Mouse (Mus musculus) frontal cortex, postnatal 36 days (tissue): ENCODE results near the gene Vps13c.

ENCODE experiments used
- DNase-seq, 2 experiments: peaks; one replicate each; pipeline ENCODE4 v3.0.0; 2022; ENCODE audit warnings: low spot score in 2 of 2

The Vps13c gene

DNA sequence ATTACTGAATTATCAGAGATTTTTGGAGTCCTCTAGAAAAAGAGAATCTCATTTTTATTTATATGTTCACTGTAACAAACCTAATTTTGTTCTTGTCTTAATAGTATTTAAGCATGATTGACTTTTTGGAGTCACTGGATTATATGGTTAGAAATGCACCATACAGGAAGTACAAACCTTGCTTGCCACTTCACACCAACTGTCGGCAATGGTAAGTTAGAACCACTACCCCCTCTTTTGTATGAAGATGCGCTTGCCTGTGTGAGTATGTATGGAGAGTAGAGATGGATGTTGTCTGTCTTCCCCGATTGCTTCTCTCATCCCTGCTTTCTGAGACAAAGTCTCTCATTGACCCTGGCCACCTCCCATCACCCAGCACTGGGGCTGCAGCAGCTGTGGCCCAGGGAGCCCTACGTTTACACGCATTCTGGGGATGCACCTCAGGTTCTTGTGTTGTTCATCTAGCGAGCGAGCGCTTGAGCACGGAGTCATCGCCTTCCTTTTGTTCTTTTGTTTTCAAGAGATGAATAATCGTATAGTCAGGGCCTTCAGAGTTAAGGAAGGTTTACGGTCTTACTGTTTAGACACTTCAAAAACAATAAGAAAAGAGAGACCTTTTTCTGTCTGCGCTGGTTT is 43.3 kb downstream of the Vps13c start:
- no peak for DNase-seq

- no peak for DNase-seq
These were observed 43.9 kb downstream of the Vps13c start for GRCm38 (mm10) chr9:67884095-67884494.

DNA sequence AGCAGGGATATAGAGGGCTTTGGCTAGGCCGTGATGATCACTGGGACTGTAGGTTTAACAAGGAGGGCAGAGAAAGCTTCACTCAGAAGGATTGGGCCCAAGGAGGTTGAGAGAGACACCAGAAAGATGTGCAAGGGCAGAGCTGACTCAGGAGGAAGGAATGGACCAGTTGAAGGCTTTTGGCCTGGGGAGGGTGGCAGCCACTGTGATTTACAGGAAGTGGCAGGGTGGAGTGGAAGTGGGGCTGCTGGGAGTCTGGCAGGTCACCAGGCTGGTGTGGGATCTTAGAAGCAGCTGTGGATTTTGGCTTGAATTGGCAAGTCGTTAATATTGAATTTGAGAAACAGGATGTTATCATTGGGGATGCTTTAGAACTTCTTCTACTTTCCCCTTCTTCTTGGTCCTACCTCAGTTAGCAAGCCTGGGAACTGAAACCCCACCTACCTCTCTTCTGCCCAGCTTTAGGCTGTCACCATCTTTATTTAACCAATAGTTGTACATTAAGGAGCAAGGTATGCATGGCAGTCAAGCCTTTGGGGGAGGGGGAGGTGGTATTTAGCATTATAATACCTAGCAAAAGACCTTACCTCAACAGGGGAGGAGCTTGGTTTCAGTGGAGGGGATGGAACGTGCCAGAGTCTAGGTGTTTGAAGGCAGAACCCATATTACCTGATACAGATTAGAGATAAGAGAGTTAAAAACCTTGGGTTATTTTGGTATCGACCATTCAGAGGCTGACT is 47.0 kb downstream of the Vps13c start:
- no peak for DNase-seq

GRCm38 (mm10) chr9:67893474-67893873 is 53.3 kb downstream of the Vps13c start:
- peak in 1 of 2 experiments; percentile 17 for DNase-seq

DNA sequence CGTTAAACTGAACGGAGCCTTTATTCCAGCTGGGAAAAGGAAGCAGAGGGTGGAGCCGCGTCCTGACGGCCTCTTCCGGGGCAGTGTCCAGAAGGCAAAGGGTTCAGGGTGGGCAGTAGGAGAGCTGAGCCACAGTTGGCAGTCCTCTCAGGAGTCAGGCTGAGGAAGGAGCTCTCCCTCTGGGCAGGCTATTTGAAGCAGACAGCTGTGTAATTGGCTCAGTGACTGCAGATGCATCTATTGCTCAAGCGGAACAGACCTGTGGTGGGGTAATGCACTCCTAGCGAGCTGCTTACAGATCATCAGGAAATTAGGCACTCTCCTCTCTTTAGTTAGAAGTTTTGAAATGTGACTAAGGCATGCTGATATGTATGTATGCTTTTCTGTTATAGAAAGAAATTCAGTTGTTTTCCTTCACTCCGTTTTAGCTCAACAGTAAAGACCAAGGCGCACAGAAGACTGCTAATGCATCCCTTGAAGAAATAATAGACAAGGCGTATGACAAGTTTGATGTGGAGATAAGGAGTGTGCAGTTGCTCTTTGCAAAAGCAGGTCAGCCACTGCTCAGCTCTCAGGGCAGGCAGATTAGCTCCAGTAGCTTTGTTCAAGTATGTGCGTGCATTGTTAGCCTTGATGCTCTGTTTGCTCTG is 56.6 kb downstream of the Vps13c start:
- DNase-seq, result no peak

DNA sequence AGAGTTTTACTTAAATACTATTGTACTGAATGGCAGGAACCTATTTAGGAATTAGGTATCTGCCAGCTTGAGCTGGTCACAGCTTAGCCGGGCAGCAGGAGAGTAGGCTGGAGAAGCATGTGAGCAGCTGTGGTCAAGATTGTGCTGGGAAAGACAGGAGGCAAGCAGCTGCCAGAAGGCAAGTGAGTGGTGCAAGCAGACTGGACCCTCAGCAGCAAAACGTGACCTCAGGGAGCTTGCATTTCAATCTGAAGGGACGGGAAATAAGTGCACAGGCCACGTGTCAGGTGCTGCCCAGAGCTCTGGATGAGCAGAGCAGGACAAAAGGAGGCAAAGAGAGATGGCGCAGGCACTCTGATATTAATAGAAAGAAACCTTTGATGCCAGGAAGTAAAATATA is 60.2 kb downstream of the Vps13c start:
- DNase-seq, result no peak

DNA sequence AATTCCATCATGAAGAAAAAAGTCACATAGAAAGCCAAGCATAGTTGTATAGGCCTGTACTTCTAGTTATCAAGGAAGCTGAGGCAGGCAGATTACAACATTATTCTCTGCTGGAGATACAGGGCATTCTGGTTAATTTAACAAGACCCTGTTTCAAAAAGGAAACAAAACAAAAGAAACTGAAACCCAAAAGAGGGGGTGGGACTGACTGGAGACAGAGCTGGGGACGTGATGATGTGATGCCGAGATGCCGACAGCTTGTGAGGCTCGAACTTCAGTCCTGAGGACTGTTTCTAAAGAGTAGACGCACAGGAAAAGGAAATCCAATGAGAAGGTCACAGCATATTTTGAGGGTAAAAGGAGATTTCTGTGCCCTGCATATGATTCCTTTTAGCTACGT is 64.2 kb downstream of the Vps13c start:
- no peak for DNase-seq

DNA sequence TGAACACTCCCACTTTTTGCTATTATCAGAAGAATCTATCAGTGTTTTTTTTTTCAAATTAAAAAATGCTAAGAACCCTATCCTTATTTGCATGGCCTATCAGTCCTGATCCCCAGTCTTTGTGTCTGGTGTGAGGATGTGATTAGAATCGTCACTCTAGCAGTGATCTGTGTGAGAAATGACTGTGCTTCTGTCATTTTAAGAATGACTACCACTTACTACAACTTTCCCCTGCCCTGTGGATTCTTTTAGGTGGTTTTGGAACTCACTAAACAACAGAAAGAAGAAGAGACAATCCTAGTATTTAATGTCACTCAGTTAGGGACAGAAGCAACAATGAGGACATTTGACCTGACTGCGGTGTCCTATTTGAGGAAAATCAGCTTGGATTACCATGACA is 65.3 kb downstream of the Vps13c start:
- DNase-seq, result no peak

- DNase-seq, result no peak
These were observed 74.5 kb downstream of the Vps13c start for GRCm38 (mm10) chr9:67914681-67915080.

GRCm38 (mm10) chr9:67922350-67922749 is 82.2 kb downstream of the Vps13c start:
- no peak for DNase-seq

DNA sequence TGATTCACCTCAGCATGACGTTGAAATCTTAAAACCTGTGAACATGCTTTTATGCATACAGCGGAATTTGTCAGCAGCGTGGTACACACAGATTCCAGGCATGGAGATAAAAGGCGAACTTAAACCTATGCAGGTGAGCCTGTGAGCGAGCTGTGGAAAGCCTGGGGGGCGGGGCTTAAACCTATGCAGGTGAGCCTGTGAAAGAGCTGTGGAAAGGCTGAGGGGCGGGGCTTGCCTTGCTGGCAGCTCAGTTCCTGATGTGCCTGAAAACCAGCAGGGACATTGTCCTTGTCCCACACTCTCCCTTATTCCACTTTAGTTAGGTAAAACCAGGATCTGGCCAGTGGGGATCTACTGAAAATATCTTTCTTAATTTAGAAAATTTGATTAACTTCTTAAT is 90.4 kb downstream of the Vps13c start:
- DNase-seq, result no peak

- no peak for DNase-seq
These were observed 97.1 kb downstream of the Vps13c start for GRCm38 (mm10) chr9:67937286-67937685.

DNA sequence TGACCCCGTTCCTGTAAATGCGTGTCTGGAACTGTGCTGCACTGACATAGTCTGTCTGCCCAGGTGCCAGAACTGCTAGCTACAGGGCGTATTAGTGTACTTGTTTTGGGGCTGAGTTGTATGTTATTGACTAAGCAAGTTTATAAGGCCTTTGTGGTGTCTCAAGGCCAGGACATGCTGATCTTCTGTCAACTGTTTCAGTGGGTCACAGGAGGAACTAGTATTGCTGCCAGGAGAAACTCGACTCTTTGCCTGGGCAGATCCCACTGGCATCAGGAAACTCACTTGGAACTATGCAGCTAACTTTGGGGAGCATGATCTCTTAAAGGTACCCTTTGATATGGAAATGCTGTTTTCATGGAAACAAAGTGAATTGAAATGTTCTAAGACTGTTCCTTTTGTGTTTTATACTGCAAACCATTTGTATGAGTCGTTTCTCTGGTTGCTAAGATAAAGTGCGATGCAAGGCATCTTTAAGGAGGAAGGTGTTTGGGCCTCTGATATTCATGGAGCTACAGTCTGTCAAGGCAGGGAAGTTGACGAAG is 115.3 kb downstream of the Vps13c start:
- no peak for DNase-seq

- DNase-seq, result no peak
These were observed 121.8 kb downstream of the Vps13c start for GRCm38 (mm10) chr9:67961953-67962352.

- DNase-seq, result no peak
These were observed 125.7 kb downstream of the Vps13c start for GRCm38 (mm10) chr9:67965889-67966288.

DNA sequence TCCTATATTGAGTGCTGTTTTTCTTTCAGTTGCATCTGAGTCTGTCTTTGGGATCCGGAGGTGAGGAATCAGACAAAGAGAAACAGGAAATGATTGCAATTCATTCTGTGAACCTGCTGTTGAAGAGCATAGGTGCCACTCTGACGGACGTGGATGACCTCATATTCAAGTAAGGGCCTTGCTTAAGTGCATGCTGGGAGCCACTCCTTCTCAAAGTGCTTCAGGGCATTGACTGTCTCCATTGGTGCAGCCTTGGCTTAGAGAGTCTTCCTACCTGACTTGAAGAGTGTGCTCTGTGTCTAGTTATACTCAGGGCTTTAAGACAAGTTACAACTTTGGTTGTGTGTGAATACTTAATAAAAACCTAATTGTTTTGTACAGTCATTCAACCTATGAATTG is 126.8 kb downstream of the Vps13c start:
- no peak for DNase-seq

DNA sequence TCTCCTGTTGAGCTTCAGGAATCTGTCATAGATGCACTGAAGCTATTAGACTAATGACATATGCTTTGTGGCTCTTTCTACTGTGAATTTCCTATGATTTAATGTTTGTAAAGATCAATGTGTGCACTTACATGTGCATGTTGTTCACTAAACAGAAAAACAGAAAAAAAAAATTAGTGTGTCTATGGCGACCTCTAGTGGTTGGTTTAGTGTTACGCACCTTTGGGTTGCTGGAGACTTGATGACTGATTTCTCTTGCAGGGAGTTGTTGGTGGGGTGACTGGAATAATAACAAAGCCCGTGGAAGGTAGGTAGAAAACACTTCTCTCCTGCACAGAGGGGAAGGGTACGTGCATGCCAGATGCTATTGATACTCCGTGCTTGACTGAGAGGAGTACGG is 133.3 kb downstream of the Vps13c start:
- DNase-seq, result no peak

DNA sequence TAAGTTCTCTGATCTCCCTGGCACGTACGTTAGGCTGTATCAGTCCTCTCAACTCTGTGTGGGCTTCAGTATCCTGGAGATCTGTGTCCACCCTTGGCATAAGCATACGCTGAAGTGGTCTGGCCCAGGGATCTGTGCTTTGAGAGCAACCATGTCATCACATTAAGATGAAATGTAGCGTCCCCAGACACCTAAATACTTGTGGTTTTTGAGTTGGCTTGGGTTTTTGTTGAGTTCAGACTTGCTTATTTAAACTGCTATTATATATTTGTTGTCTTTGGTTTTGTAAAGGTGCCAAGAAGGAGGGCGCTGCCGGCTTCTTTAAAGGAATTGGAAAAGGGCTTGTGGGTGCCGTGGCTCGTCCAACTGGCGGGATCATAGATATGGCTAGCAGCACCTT is 135.3 kb downstream of the Vps13c start:
- DNase-seq, result no peak

DNA sequence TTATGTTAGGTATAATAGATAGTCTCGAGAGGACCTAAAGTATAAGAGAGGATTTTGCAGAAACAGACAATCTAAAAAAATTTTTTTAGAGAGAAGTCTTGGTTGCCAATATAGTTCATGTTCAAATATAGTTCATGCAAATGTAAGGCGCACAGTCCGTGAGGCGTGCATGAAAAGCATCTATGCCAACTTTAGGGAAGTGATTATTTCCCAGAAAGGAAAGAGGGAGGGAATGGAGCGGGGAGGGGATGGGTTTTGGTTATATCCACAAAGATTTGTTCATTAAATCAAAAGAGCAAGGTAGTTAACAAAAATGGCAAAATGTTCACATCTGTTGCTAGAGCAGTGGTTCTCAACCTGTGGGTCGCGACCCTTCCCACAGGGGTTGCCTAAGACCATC is 166.4 kb downstream of the Vps13c start:
- DNase-seq, result no peak

DNA sequence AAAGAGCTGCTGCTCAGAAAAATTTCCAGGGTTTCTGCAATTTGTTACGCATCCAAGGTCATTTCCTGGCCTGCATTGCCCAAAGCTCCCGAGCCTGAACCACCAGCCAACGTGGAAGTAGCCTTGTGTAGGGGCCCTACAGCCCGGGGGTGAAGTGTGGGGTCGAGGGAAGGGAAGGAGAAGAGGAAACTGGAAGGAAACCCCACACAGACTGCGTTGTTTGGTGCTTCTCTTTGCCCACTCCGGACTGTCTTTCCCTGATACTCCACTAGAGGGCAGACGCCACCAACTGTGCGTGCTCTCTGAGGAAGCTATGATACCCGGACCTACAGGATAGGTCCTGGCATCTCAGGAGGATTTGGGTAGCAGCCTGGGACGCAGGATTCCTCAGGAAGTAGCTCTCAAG is 174.8 kb downstream of the Vps13c start:
- DNase-seq, result peak; percentile 83 to 86

GRCm38 (mm10) chr9:68016255-68016954 is 176.2 kb downstream of the Vps13c start:
- peak; percentile 59 to 64 for DNase-seq

- DNase-seq, result no peak
These were observed 180.7 kb downstream of the Vps13c start for GRCm38 (mm10) chr9:68020776-68021365.
